In the genomic region with DNA sequence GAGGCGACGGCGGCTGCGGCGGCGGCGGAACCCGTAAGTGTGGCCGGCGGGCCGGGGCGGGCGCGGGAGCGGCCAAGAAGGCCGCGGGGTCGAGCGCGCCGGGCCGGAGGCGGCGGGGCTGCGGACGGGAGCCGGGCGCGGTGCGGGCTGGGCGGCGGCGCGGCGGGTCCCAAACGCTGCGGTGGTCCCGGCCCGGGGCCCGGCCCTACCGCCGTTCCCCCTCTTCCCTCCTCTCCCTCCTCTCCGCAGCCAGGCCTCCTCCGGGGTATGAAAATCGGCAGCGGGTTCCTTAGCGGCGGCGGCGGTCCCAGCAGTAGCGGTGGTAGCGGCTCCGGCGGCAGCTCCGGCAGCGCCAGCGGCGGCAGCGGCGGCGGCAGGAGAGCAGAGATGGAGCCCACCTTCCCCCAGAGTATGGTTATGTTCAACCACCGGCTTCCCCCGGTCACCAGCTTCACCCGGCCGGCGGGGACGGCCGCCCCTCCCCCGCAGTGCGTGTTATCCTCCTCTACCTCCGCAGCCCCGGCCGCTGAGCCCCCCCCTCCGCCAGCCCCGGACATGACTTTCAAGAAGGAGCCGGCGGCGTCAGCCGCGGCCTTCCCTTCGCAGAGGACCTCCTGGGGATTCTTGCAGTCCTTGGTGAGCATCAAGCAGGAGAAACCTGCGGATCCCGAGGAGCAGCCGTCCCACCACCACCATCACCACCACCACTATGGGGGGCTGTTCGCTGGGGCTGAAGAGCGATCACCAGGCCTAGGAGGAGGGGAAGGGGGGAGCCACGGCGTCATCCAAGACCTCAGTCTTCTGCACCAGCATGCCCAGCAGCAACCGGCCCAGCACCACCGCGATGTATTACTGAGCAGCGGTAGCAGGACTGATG, we compare ENCODE assay signal across 8 mouse cellular contexts. TPM values are rescaled to one million over a fixed set of nuclear protein-coding genes. Genes with fewer than 3 reads are reported as not detected.
DNase-seq lines count a peak whose midpoint lies in the region; ATAC-seq lines count a peak whose summit lies in the region.

No protein-coding gene starts in this region.

- peak overlapping the region; percentile 92 for H3K9ac ChIP-seq in intestine, embryonic 16.5 days (ENCODE audit: low read depth, low read length)
- peak overlapping the region; percentile 86 for H3K9ac ChIP-seq in limb, embryonic 11.5 days (ENCODE audit: low read length)
- peak overlapping the region; percentile 96 for H3K9ac ChIP-seq in midbrain, embryonic 11.5 days (ENCODE audit: low read length)

- WGBS in intestine, embryonic 16.5 days, result 1% methylated on average over 72 of the region's 92 CpGs
- 1% methylated on average over 79 of the region's 92 CpGs for WGBS in limb, embryonic 11.5 days
- 3% methylated on average over 47 of the region's 92 CpGs for WGBS in midbrain, embryonic 11.5 days

- peak overlapping the region; percentile 90 for H3K27ac ChIP-seq in intestine, embryonic 16.5 days (ENCODE audit: low read length)
- peak overlapping the region; percentile 60 for H3K27ac ChIP-seq in limb, embryonic 11.5 days (replicated peaks; ENCODE audit: low read depth, low read length)
- peak overlapping the region; percentile 74 for H3K27ac ChIP-seq in midbrain, embryonic 11.5 days (ENCODE audit: low read depth, low read length)

- H3K36me3 ChIP-seq in intestine, embryonic 16.5 days (ENCODE audit: control insufficient read depth, insufficient read depth, low read length), result no peaks in the 10 kb centered on the region
- peaks cover 10% of the 10 kb centered on the region; the same call in 1 of the 2 replicates for H3K36me3 ChIP-seq in limb, embryonic 11.5 days (ENCODE audit: control insufficient read depth, insufficient read depth, low read length)
- H3K36me3 ChIP-seq in midbrain, embryonic 11.5 days (ENCODE audit: control insufficient read depth, insufficient read depth, low read length), result peaks cover 9% of the 10 kb centered on the region; the same call in 1 of the 2 replicates

- H3K27me3 ChIP-seq in intestine, embryonic 16.5 days (replicated peaks; ENCODE audit: control insufficient read depth, insufficient read depth, low read length), result no peaks in the 10 kb centered on the region
- H3K27me3 ChIP-seq in limb, embryonic 11.5 days (ENCODE audit: control insufficient read depth, insufficient read depth, low read length), result no peaks in the 10 kb centered on the region
- H3K27me3 ChIP-seq in midbrain, embryonic 11.5 days (ENCODE audit: control insufficient read depth, insufficient read depth, low read length), result no peaks in the 10 kb centered on the region

- peak; percentile 71 for ATAC-seq in intestine, embryonic 16.5 days
- peak; percentile 63 for ATAC-seq in limb, embryonic 11.5 days (ENCODE audit: insufficient number of reproducible peaks, low FRiP score, low TSS enrichment, low read depth)
- ATAC-seq in midbrain, embryonic 11.5 days (ENCODE audit: low FRiP score), result peak; percentile 77

- no peaks in the 10 kb centered on the region for H3K9me3 ChIP-seq in intestine, embryonic 16.5 days (ENCODE audit: control insufficient read depth, low read length)
- H3K9me3 ChIP-seq in limb, embryonic 11.5 days (ENCODE audit: control insufficient read depth, low read length), result no peaks in the 10 kb centered on the region
- H3K9me3 ChIP-seq in midbrain, embryonic 11.5 days (ENCODE audit: control insufficient read depth, low read length), result no peaks in the 10 kb centered on the region

- peaks cover 20% of the 10 kb centered on the region for H3K4me1 ChIP-seq in intestine, embryonic 16.5 days (ENCODE audit: control insufficient read depth, insufficient read depth, low read length)
- peaks cover 11% of the 10 kb centered on the region for H3K4me1 ChIP-seq in limb, embryonic 11.5 days (ENCODE audit: control insufficient read depth, insufficient read depth, low read length)
- peaks cover 23% of the 10 kb centered on the region for H3K4me1 ChIP-seq in midbrain, embryonic 11.5 days (ENCODE audit: control insufficient read depth, insufficient read depth, low read length)

- peak overlapping the region; percentile 78 for H3K4me3 ChIP-seq in intestine, embryonic 16.5 days (ENCODE audit: low read length)
- H3K4me3 ChIP-seq in limb, embryonic 11.5 days (ENCODE audit: low read depth, low read length), result peak overlapping the region; percentile 89
- peak overlapping the region; percentile 91 for H3K4me3 ChIP-seq in midbrain, embryonic 11.5 days (ENCODE audit: low read depth, low read length)

- intact Hi-C loops in gastrocnemius, postnatal 36 days (cut with DNase I), result no loop called here

- peak; percentile 50 for DNase-seq in layer of hippocampus, adult 11-12 months (ENCODE audit: low spot score)
- DNase-seq in layer of hippocampus, adult 9-10 months (ENCODE audit: low spot score), result no peak
- peak; percentile 17 for DNase-seq in embryo, embryonic 11.5 days (ENCODE audit: low read depth, low spot score)
- DNase-seq in gastrocnemius, postnatal 36 days, result peak; percentile 21 to 41
- DNase-seq in limb, embryonic 11.5 days (ENCODE audit: low spot score), result peak; percentile 61
- DNase-seq in midbrain, embryonic 11.5 days (ENCODE audit: low spot score, missing footprints), result peak; percentile 94
- DNase-seq in spleen, postnatal 36 days (ENCODE audit: low spot score in 2 of 2), result peak; percentile 17 to 27

- peak overlapping the region; percentile 88 for H3K4me2 ChIP-seq in intestine, embryonic 16.5 days (ENCODE audit: low read depth, low read length)
- H3K4me2 ChIP-seq in limb, embryonic 11.5 days (ENCODE audit: low read depth, severe bottlenecking), result peak overlapping the region; percentile 88
- H3K4me2 ChIP-seq in midbrain, embryonic 11.5 days, result peak overlapping the region; percentile 78

RNA-seq across cellular contexts. Expression of a gene that starts 0.6 kb away (rescaled TPM):
- 10 to 100 TPM in 1 of 2 experiments, 1 to 10 TPM in 1; 8.3 to 10.9 TPM for total RNA-seq in gastrocnemius, postnatal 36 days (2021)
- 11.1 and 12.0 TPM in 2 replicates for polyA plus RNA-seq in intestine, embryonic 16.5 days (2015; fragmentation: Nextera tagmentation; extraction: Ambion mirVana)
- polyA plus RNA-seq in limb, embryonic 11.5 days (2014; fragmentation: Nextera tagmentation; extraction: Ambion mirVana), result 38.6 and 42.2 TPM in 2 replicates
- 40.5 and 42.1 TPM in 2 replicates for polyA plus RNA-seq in midbrain, embryonic 11.5 days (2014; fragmentation: Nextera tagmentation; extraction: Ambion mirVana)
